Mouse (Mus musculus): Measurements from ENCODE around the gene Nsun3. TPM values are rescaled to one million over a fixed set of nuclear protein-coding genes. Genes with fewer than 3 reads are reported as not detected.

The Nsun3 gene
- 29.7 and 29.8 TPM in 2 replicates for total RNA-seq (2017)

DNA sequence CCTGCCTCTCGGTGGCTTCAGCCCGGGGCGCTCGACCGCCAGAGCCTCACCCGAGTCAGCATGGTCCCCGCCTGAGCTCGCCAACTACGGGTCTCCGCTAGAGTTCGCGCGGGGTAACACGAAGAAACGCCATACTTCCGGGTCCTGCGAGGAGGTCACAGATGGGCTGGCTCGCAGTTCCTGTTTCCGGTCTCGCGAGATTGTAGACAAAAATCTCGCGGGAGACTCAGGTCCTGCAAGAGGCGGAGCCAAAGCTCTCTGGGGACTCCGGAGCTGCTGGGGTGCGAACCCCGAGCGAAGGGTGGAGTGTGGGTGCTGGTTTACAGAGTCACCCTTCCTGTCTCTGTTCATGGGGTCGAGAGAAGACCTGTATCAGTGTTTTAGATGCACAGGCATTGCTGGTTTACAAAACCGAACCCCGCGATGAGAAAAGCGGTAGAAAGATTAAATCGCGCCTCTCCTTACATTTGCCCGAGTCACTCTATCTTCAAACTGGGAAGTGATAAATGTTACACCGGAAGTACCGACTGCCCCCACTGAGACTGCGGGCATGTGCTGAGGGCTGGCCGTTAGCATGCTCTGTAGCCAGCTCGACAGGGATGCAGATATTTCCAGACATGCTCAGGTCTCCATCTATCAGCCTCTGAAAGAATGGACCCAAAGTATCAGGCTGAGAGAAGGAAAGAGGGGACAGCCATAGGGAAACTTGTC is at the start of gene Nsun3:
Nsun3 (minus strand) TSS at position 198 of the 711 bp plus-strand sequence.
- peak; percentile 95 for ATAC-seq (ENCODE audit: extremely low read depth, insufficient number of reproducible peaks, low FRiP score, poor library complexity, severe bottlenecking)

GRCm38 (mm10) chr16:62834016-62834735 is 47.6 kb upstream of the Nsun3 start:
- ATAC-seq (ENCODE audit: extremely low read depth, insufficient number of reproducible peaks, low FRiP score, poor library complexity, severe bottlenecking): peak; percentile 34; the same call in 1 of the 2 replicates

- ATAC-seq (ENCODE audit: extremely low read depth, insufficient number of reproducible peaks, low FRiP score, poor library complexity, severe bottlenecking): peak; percentile 96
These were observed 45.9 kb upstream of the Nsun3 start for GRCm38 (mm10) chr16:62832481-62832880.

GRCm38 (mm10) chr16:62832027-62832426 is 45.4 kb upstream of the Nsun3 start:
- ATAC-seq (ENCODE audit: extremely low read depth, insufficient number of reproducible peaks, low FRiP score, poor library complexity, severe bottlenecking): no peak

DNA sequence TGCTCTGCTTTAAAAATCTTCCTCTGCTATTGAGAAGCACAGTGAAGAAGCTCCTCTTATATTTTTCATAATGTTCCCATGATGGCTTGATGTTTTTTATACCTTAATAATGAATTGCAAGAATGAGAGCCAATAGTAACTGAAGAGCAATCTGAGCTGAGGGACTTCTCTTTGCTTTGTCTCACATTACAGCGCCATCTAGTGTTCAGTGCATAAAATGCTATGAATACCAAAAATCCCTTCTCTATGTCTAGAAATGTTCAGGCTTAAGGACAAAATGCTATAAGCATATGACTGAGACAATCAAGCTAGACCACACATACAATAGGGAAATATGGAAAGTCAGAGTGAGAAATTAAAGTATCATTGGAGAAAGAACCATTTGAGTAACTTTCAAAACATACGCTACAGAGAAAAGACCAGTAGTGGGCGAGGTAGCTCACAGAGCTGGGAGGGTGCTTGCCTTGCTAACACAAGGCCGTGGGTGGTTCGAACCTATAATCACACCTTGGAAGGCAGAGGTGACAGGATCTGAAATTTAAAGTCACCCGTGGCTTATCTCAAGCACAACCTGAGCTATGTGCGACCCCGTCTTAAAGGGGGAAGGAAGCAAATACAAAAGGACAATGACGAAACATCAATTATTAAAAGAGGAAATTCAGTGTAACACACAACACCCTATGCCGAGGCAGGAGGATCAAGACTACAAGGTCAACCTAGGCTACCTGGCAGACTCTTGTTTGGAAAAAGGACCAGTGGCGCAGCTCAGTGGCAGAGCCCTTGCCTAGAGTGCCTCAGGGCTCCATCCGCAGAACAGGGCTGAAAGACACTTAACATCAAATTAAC is 39.8 kb upstream of the Nsun3 start:
- ATAC-seq (ENCODE audit: extremely low read depth, insufficient number of reproducible peaks, low FRiP score, poor library complexity, severe bottlenecking): peak; percentile 91

DNA sequence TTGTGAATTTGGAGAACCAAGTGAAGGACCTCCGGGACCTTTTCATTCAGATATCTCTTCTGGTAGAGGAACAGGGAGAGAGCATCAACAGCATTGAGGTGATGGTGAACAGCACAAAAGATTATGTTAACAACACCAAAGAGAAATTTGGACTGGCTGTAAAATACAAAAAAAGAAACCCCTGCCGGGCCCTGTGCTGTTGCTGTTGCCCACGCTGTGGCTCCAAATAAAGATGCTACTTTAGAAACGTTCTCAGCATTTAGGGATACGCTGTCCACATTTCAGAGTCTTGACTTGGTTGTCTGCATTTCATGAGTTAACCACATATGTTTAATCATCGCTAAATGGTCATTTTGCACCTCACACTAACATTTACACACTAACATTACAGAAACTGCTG is 35.9 kb upstream of the Nsun3 start:
- ATAC-seq (ENCODE audit: extremely low read depth, insufficient number of reproducible peaks, low FRiP score, poor library complexity, severe bottlenecking): no peak

- ATAC-seq (ENCODE audit: extremely low read depth, insufficient number of reproducible peaks, low FRiP score, poor library complexity, severe bottlenecking): no peak
These were observed 27.9 kb upstream of the Nsun3 start, which contains the start of gene Stx19 for GRCm38 (mm10) chr16:62814491-62814890. Stx19 (plus strand) TSS chr16:62814676.

GRCm38 (mm10) chr16:62813790-62814189 is 27.2 kb upstream of the Nsun3 start:
- ATAC-seq (ENCODE audit: extremely low read depth, insufficient number of reproducible peaks, low FRiP score, poor library complexity, severe bottlenecking): no peak

DNA sequence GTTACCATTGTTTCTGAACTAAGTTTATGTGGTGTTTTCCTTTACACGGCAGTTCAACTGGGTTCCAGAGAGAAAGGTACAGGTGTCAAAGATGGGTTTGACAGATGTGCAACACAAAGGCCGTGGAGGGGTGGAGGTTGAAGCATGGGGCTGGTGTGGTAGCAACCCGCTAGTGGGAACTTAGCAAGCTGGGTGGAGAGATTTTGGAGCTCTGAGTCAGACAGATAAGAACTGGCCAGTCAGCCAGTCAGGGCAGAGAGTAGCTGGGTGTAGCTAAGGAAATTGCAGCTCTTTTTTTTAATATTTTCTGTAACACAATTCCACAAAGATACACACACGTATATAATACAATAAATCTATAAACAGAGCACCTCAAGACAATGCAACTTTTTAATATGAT is 24.2 kb upstream of the Nsun3 start:
- ATAC-seq (ENCODE audit: extremely low read depth, insufficient number of reproducible peaks, low FRiP score, poor library complexity, severe bottlenecking): no peak

DNA sequence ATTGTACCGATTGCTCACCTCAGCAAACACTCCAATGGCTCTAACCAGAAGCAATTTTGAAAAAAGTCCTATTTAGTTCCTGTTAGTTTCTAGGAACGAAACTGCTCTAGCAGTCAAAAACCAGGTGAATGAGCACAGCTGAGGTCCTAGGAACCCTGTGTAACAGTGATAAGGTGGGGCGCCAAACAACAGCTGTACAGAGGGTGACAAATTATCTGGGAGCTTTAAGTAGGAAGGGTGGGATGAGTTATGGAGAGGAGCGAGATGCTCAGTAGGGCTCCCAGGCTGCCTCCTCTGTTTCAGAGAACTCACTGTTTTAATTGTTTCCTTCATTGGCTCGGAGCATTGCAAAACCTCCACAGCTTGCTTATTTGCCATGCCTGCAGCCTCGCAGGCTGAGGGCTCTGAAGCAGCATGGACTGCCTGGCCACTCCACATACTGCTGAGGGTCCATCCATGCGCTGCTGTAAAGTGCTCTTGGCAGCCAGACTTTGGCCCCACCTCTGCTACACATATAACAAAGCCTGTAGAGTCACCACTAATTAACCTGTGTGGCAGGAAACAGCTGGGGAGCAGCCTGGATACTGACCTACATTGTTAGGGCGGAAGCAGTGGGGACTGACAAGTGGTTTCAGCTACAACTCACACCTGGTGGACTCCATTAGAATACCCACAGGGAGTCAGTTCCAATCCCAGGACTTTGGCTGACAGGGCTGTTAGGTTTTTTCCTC is 20.8 kb upstream of the Nsun3 start:
- no peak for ATAC-seq (ENCODE audit: extremely low read depth, insufficient number of reproducible peaks, low FRiP score, poor library complexity, severe bottlenecking)

GRCm38 (mm10) chr16:62804621-62805020 is 18.0 kb upstream of the Nsun3 start:
- ATAC-seq (ENCODE audit: extremely low read depth, insufficient number of reproducible peaks, low FRiP score, poor library complexity, severe bottlenecking): no peak

GRCm38 (mm10) chr16:62799839-62800238 is 13.2 kb upstream of the Nsun3 start:
- no peak for ATAC-seq (ENCODE audit: extremely low read depth, insufficient number of reproducible peaks, low FRiP score, poor library complexity, severe bottlenecking)

- ATAC-seq (ENCODE audit: extremely low read depth, insufficient number of reproducible peaks, low FRiP score, poor library complexity, severe bottlenecking): no peak
These were observed 12.8 kb upstream of the Nsun3 start for GRCm38 (mm10) chr16:62799426-62799825.

DNA sequence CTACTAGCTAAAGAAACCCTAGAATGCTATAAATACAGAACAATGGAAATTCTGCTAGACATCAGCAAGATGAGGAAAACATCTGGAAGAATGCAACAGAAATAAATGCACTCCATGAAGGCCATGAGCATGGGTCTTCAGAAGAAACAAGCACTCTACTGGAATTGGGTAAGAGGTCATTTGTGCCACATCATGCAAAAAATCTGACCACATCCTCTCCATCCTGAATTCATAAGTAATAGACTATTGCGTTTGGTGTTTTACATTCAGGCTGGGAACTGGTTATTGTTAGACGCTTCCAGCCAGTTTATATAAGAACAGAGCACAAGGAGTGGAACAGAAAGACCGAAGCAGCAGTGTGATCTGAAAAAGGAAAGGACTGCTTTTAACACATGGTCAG is 12.2 kb upstream of the Nsun3 start:
- ATAC-seq (ENCODE audit: extremely low read depth, insufficient number of reproducible peaks, low FRiP score, poor library complexity, severe bottlenecking): no peak

DNA sequence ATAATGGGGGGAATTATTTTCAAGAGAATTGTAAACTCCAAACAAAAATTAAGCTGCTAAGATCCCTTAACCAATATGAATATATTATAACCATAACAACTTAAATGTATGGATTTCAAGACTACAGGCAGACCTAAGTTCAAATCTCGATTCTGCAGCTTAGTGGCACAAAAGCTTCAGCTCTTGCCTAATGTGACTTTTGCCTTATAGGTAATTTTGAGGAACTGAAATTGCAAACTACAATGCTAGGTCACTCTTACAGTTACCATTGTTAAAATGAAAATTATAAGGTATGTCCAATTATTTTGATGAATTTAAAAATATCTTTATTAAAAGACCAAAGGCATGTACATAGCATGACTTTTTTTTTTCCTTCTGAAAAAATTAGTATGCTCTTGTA is 10.0 kb upstream of the Nsun3 start:
- no peak for ATAC-seq (ENCODE audit: extremely low read depth, insufficient number of reproducible peaks, low FRiP score, poor library complexity, severe bottlenecking)

DNA sequence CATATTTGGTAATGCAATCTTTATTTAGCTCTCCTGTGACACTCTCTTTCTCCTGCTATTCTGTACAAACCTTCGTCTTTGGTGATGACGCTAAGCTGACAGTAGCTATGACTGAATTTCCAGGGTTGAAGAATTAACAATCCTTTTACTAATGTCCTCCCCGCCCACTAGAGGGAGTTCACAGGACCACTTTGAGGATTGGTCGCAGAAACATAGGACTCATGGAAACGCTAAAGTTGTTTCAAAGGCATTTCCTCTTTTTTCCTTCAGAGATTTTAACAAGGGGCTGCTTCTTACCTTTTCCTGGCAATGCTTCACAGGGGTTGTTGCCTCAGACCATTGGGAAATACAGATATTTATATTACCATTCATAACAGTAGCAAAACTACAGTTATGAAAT is 4.4 kb downstream of the Nsun3 start:
- no peak for ATAC-seq (ENCODE audit: extremely low read depth, insufficient number of reproducible peaks, low FRiP score, poor library complexity, severe bottlenecking)

- ATAC-seq (ENCODE audit: extremely low read depth, insufficient number of reproducible peaks, low FRiP score, poor library complexity, severe bottlenecking): no peak
These were observed 8.3 kb downstream of the Nsun3 start for GRCm38 (mm10) chr16:62778282-62778681.

- no peak for ATAC-seq (ENCODE audit: extremely low read depth, insufficient number of reproducible peaks, low FRiP score, poor library complexity, severe bottlenecking)
These were observed 10.6 kb downstream of the Nsun3 start for GRCm38 (mm10) chr16:62776034-62776433.

DNA sequence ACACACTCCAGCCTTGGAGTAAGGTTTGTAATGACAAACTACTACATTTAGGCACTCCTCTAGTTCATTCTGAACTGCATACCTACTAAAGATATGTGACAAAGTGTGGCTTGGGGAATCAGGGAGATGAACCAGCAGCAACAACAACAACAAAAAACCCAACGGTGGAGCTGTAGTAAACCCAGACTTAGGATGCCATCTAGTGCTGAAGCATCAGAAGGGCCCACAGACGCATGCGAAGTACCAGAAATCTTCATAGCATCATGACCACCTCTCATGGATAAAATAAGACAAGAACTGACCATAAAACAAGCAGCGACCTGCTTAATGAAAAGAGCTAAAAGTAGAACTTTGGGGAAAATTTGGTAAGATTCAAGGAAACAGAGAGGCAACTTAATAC is 13.2 kb downstream of the Nsun3 start:
- ATAC-seq (ENCODE audit: extremely low read depth, insufficient number of reproducible peaks, low FRiP score, poor library complexity, severe bottlenecking): no peak
